Mouse (Mus musculus) liver, postnatal 0 days (tissue): Measurements from ENCODE around the gene Arhgap22. TPM values are rescaled to one million over a fixed set of nuclear protein-coding genes. Genes with fewer than 3 reads are reported as not detected.

ENCODE experiments used
- ATAC-seq: fragments of 200-750 bp; cut with Nextera tagmentation; 2 replicates; pipeline ENCODE4 v1.8.0; 2017; ENCODE audit warnings: mild to moderate bottlenecking, moderate library complexity
- DNase-seq: peaks from one replicate; pipeline ENCODE4 v3.0.0-alpha.2; 2016
- H3K27ac ChIP-seq: fragments of 300-500 bp; sonication (generic); 2 replicates; pipeline ENCODE4 v1.5.1; 2014; ENCODE audit warnings: antibody characterized with exemption, moderate library complexity, mild to moderate bottlenecking, low read depth
- H3K27me3 ChIP-seq: fragments of 300-500 bp; sonication (generic); 2 replicates; pipeline ENCODE4 v1.6.1; 2014; ENCODE audit warnings: low read length, control low read depth, mixed read lengths; ENCODE audit not compliant: insufficient read depth
- H3K36me3 ChIP-seq: fragments of 300-500 bp; sonication (generic); replicated peaks from 2 replicates; pipeline ENCODE4 v1.6.1; 2014; ENCODE audit warnings: mild to moderate bottlenecking, control low read depth, low read length, moderate library complexity, mixed read lengths; ENCODE audit not compliant: insufficient read depth
- H3K4me1 ChIP-seq: fragments of 300-500 bp; sonication (generic); 2 replicates; pipeline ENCODE4 v1.6.1; 2014; ENCODE audit warnings: antibody characterized with exemption, mild to moderate bottlenecking, control low read depth; ENCODE audit not compliant: insufficient read depth
- H3K4me2 ChIP-seq: fragments of 300-500 bp; sonication (generic); 2 replicates; pipeline ENCODE4 v1.6.1; 2014; ENCODE audit warnings: low read depth, mild to moderate bottlenecking, low read length, moderate library complexity, mixed read lengths
- H3K4me3 ChIP-seq: fragments of 300-500 bp; sonication (generic); 2 replicates; pipeline ENCODE4 v1.5.1; 2014; ENCODE audit warnings: low read depth, low read length
- H3K9ac ChIP-seq: fragments of 300-500 bp; sonication (generic); replicated peaks from 2 replicates; pipeline ENCODE4 v1.6.1; 2014; ENCODE audit warnings: mild to moderate bottlenecking, moderate library complexity
- H3K9me3 ChIP-seq: fragments of 300-500 bp; sonication (generic); 2 replicates; pipeline ENCODE4 v1.6.1; 2016; ENCODE audit warnings: mild to moderate bottlenecking, control low read depth, low read length, mixed read lengths
- CTCF ChIP-seq: sonication (generic); IDR thresholded peaks from 2 replicates; pipeline ENCODE4 v1.5.1; 2016; ENCODE audit warnings: antibody characterized with exemption, low read depth
- EP300 ChIP-seq: IDR thresholded peaks from 2 replicates; pipeline ENCODE4 v1.6.1; 2016; ENCODE audit warnings: antibody characterized with exemption, low read depth, mild to moderate bottlenecking
- WGBS: fragments of 180-500 bp; shearing (Covaris S2); extraction: QIAGEN DNeasy Blood & Tissue Kit; methylation state at CpG from one replicate; pipeline ENCODE4 v1.1.7; 2014; ENCODE audit not compliant: insufficient replicate concordance; 5-methylcytosine and 5-hydroxymethylcytosine counted together
- polyA plus RNA-seq: library from polyadenylated mRNA; unstranded; fragments of >200 nt; fragmentation: Nextera tagmentation; extraction: Ambion mirVana; gene quantifications from 2 replicates; pipeline ENCODE4 v1.2.1, GENCODE M21; 2015

The Arhgap22 gene
- polyA plus RNA-seq, 1 experiment from 2014 or later = 0.73 TPM

DNA sequence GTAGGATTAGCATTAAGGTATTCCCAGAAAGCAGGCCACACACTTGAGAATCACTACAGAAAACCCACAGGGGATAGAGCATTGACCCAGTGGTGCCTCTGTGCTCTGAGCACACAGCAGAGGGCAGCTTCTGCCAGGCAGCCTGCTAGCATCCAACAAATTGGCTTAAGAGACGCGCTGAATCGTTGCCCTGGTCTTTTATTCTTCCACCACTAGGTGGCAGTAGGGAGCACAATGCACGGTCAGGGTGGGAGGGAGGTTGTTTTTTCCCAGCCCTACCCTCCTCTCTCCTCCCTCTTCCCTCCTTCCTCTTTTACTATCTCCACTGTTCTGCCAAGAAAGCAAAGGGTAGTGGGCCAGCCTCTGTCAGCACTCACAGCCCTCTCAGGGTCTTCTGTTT is 99.8 kb downstream of the Arhgap22 start:
- Histone ChIP-seq H3K4me1 (no peaks in the 10 kb centered on the region), H3K36me3 (no peaks in the 10 kb centered on the region), H3K4me2 (no peak overlapping the region), H3K9me3 (no peaks in the 10 kb centered on the region), H3K27ac (no peak overlapping the region), H3K4me3 (no peak overlapping the region), H3K27me3 (no peaks in the 10 kb centered on the region), H3K9ac (no peak overlapping the region)
- peak; percentile 97 for TF ChIP-seq CTCF
- TF ChIP-seq EP300 = no peak
- peak; percentile 62 for DNase-seq
- WGBS = 0% methylated on average over 4 of the region's 4 CpGs
- ATAC-seq = peak; percentile 56

DNA sequence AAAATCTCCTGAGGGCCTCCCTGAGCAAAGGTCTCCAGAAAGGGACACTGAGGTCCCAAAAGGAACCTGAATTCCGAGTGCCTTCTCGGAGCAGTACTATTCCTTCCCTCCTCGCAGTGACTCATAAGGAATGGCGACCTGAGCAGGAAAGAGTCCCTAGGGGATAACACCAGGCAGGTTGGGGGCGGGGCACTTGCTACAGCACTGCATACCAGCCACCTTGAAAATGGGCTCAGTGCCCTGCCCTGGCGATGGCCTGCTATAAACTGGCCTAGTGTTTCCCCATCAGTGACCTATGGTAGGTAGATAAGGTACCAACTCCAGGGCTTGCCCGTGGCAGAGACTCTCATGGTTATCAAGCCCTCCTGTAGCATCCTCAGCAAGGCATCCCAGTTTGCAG is 100.3 kb downstream of the Arhgap22 start:
- TF ChIP-seq EP300 = no peak
- TF ChIP-seq CTCF = no peak
- H3K27ac ChIP-seq = no peak overlapping the region
- no peaks in the 10 kb centered on the region for H3K36me3 ChIP-seq
- H3K9me3 ChIP-seq = no peaks in the 10 kb centered on the region
- H3K27me3 ChIP-seq = peaks cover under 1% of the 10 kb centered on the region; the same call in 1 of the 2 replicates
- ATAC-seq = no peak
- no peaks in the 10 kb centered on the region for H3K4me1 ChIP-seq
- H3K4me2 ChIP-seq = no peak overlapping the region
- DNase-seq = no peak
- H3K9ac ChIP-seq = no peak overlapping the region
- H3K4me3 ChIP-seq = no peak overlapping the region
- whole genome bisulfite sequencing = 54% methylated on average over 7 of the region's 7 CpGs

DNA sequence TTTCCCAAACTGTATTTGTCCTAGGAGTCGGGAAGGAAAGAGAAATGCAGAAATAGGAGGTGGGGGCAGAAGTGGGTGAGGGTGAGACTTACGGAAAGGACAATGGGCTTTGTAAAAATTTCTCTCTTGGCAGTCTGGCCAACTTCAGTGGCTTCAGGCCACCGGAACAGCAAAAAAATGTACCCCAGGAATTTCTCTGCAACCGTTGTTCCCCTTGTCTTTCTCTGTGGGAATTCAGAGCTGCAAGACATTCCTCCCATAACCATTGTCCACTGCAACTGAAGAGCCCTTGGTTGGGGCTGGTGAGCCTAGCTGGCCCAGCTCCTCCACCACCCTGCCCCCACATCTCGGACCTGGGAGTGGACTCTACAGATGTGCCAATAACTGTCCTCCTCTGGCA is 101.3 kb downstream of the Arhgap22 start:
- Histone ChIP-seq H3K4me1 (no peaks in the 10 kb centered on the region), H3K9ac (no peak overlapping the region), H3K4me3 (no peak overlapping the region), H3K27me3 (peaks cover 10% of the 10 kb centered on the region), H3K27ac (no peak overlapping the region), H3K4me2 (no peak overlapping the region), H3K9me3 (no peaks in the 10 kb centered on the region), H3K36me3 (no peaks in the 10 kb centered on the region)
- 65% methylated on average over 5 of the region's 5 CpGs for WGBS
- TF ChIP-seq EP300 (no peak), CTCF (no peak)
- DNase-seq = no peak
- ATAC-seq = no peak

DNA sequence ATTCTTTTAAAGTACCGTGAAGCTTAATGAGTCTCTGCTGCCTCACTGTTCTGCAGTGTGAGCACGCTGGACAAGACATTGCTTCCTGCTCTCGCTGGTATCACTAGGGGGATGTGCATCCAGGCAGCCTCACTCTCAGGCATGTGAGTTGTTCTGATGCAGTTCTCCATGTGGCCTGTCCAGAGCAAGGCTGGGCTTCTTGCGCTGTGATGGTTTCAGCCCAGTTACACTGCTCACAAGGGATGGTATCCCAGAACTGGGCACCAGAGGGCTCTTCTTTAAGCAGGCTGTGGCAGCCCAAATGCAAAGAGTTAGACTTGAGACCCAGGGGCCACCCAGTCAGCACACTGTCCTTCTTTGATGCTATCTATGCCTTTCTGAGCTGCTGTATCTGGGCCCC is 101.9 kb downstream of the Arhgap22 start:
- Histone ChIP-seq H3K27me3 (peaks cover 15% of the 10 kb centered on the region), H3K27ac (no peak overlapping the region), H3K9me3 (no peaks in the 10 kb centered on the region), H3K4me3 (no peak overlapping the region), H3K9ac (no peak overlapping the region), H3K4me1 (peaks cover 4% of the 10 kb centered on the region; the same call in 1 of the 2 replicates), H3K4me2 (no peak overlapping the region), H3K36me3 (no peaks in the 10 kb centered on the region)
- ATAC-seq (no peak), DNase-seq (no peak)
- 67% methylated on average over 4 of the region's 4 CpGs for WGBS
- TF ChIP-seq EP300 (no peak), CTCF (0 out of 2 replicates have a peak, but pooled peaks have one; percentile 24)

DNA sequence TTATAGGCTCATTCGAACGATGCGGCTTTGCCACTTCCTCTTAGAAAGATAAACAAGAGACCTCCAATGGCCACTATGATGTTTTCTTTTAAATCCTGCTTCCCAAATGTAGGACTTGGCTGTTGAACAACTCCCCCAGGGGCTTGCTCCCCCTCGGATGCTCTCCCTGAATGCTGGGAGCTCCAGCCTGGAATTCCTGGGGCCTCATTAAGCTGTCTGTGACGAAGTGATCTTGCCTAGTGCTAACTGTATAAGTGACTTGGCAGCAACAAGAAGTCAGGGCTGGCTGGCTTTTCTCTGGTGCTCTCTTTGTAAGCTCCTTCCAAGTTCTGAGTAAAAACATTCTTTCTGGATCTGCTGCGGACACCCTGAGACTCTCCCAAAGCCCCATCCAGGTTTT is 104.1 kb downstream of the Arhgap22 start:
- Histone ChIP-seq H3K9ac (no peak overlapping the region), H3K9me3 (no peaks in the 10 kb centered on the region), H3K4me1 (peaks cover 10% of the 10 kb centered on the region; the same call in 1 of the 2 replicates), H3K4me3 (no peak overlapping the region), H3K27me3 (peaks cover 23% of the 10 kb centered on the region), H3K36me3 (no peaks in the 10 kb centered on the region), H3K27ac (no peak overlapping the region), H3K4me2 (no peak overlapping the region)
- DNase-seq (no peak), ATAC-seq (no peak)
- TF ChIP-seq CTCF (no peak), EP300 (no peak)
- 40% methylated on average over 6 of the region's 6 CpGs for WGBS

- ATAC-seq = peak; percentile 69
- TF ChIP-seq EP300 (no peak), CTCF (peak; percentile 79)
- peak; percentile 79 for DNase-seq
- Histone ChIP-seq H3K4me3 (peak overlapping the region; percentile 51), H3K9ac (peak overlapping the region; percentile 36), H3K27me3 (peaks cover 23% of the 10 kb centered on the region), H3K36me3 (no peaks in the 10 kb centered on the region), H3K9me3 (no peaks in the 10 kb centered on the region), H3K27ac (no peak overlapping the region), H3K4me2 (peak overlapping the region; percentile 90), H3K4me1 (peaks cover 10% of the 10 kb centered on the region; the same call in 1 of the 2 replicates)
- WGBS = 2% methylated on average over 94 of the region's 106 CpGs
These were observed 106.0 kb downstream of the Arhgap22 start for GRCm38 (mm10) chr14:33319541-33320521.
